Mouse (Mus musculus) retina, postnatal 1 day (tissue): ENCODE measurements around the gene Tspear.
A peak's percentile ranks its signal among the peaks of the same experiment; 100 is the strongest.
"Not testable (repeated sequence)": the region's sequence is repeated elsewhere in the genome, so short reads cannot be mapped to it uniquely, and the experiment has no call there.

Experiments
- DNase-seq: peaks from one replicate; pipeline ENCODE4 v3.0.0-alpha.2; 2012

Tspear gene

GRCm38 (mm10) chr10:77685895-77686664 lies at the start of gene Tspear:
TSS of gene Tspear (plus strand) at chr10:77686569.
- DNase-seq: no peak

GRCm38 (mm10) chr10:77638956-77639355 lies 47.4 kb upstream of the Tspear start:
- DNase-seq: peak; percentile 43

- DNase-seq: no peak
These were observed 43.2 kb upstream of the Tspear start for GRCm38 (mm10) chr10:77643160-77643559.

GRCm38 (mm10) chr10:77645571-77645970 lies 40.8 kb upstream of the Tspear start:
- DNase-seq: no peak

GRCm38 (mm10) chr10:77647461-77647860 lies 38.9 kb upstream of the Tspear start:
- DNase-seq: no peak

GRCm38 (mm10) chr10:77647901-77648300 lies 38.5 kb upstream of the Tspear start:
- DNase-seq: no peak

GRCm38 (mm10) chr10:77652046-77652445 lies 34.3 kb upstream of the Tspear start:
- no peak for DNase-seq

- no peak for DNase-seq
These were observed 27.9 kb upstream of the Tspear start for GRCm38 (mm10) chr10:77658286-77658994.

- peak; percentile 22 for DNase-seq
These were observed 22.3 kb upstream of the Tspear start for GRCm38 (mm10) chr10:77663949-77664665.

- DNase-seq: no peak
These were observed 20.0 kb upstream of the Tspear start for GRCm38 (mm10) chr10:77666342-77666741.

- DNase-seq: no peak
These were observed 19.0 kb upstream of the Tspear start for GRCm38 (mm10) chr10:77667402-77667801.

- DNase-seq: no peak
These were observed 15.7 kb upstream of the Tspear start for GRCm38 (mm10) chr10:77670710-77671109.

GRCm38 (mm10) chr10:77671519-77671918 lies 14.8 kb upstream of the Tspear start:
- DNase-seq: no peak

GRCm38 (mm10) chr10:77673765-77674164 lies 12.6 kb upstream of the Tspear start:
- no peak for DNase-seq

GRCm38 (mm10) chr10:77677562-77677961 lies 8.8 kb upstream of the Tspear start:
- DNase-seq: peak; percentile 74

- DNase-seq: no peak
These were observed 3.4 kb upstream of the Tspear start for GRCm38 (mm10) chr10:77682994-77683393.

GRCm38 (mm10) chr10:77684181-77684580 lies 2.2 kb upstream of the Tspear start:
- no peak for DNase-seq

GRCm38 (mm10) chr10:77687021-77687420 lies 652 bp downstream of the Tspear start:
- no peak for DNase-seq

- DNase-seq: peak; percentile 28
These were observed 4.0 kb downstream of the Tspear start, which contains the start of gene Gm19402 for GRCm38 (mm10) chr10:77690356-77690807. TSS of gene Gm19402 (minus strand) at chr10:77690757.

- DNase-seq: no peak
These were observed 10.8 kb downstream of the Tspear start, which contains the start of gene Gm9508 for GRCm38 (mm10) chr10:77697133-77697532. TSS of gene Gm9508 (minus strand) at chr10:77697233.

- DNase-seq: no peak
These were observed 20.0 kb downstream of the Tspear start, which contains the start of gene Gm10272 for GRCm38 (mm10) chr10:77706326-77706725. TSS of gene Gm10272 (plus strand) at chr10:77706626.

GRCm38 (mm10) chr10:77709831-77710230 lies 23.5 kb downstream of the Tspear start:
- no peak for DNase-seq

GRCm38 (mm10) chr10:77711157-77711556 lies 24.8 kb downstream of the Tspear start, which contains the start of gene Gm10024:
TSS of gene Gm10024 (plus strand) at chr10:77711457.
- not testable (repeated sequence) for DNase-seq
